Mouse (Mus musculus) ZHBTc4 (cell line): Measurements from ENCODE around the gene Gm21103.
"Not testable (repeated sequence)": the region's sequence is repeated elsewhere in the genome, so short reads cannot be mapped to it uniquely, and the experiment has no call there.

Experiments
- DNase-seq: peaks from one replicate; pipeline ENCODE4 v3.0.0-alpha.2; 2011; ENCODE audit warnings: low read depth, low spot score

The Gm21103 gene

GRCm38 (mm10) chr14:6304743-6305142 is at the start of gene Gm21103:
TSS of gene Gm21103 (minus strand) at chr14:6304843.
- not testable (repeated sequence) for DNase-seq

GRCm38 (mm10) chr14:6343578-6343977 is 38.9 kb upstream of the Gm21103 start, which contains the start of gene Gm3618:
TSS of gene Gm3618 (minus strand) at chr14:6343678.
- not testable (repeated sequence) for DNase-seq

- DNase-seq = peak; percentile 37
Observed at GRCm38 (mm10) chr14:6286931-6287715, 17.5 kb downstream of the Gm21103 start, which contains the start of gene Gm3411. TSS of gene Gm3411 (minus strand) at chr14:6287250.
